Mouse (Mus musculus) CH12.LX (cell line): ENCODE measurements around the gene Adcy5.

Source experiments
- CTCF ChIP-seq, 2 experiments: IDR thresholded peaks in 1 of 2; conservative IDR thresholded peaks in 1 of 2; 2 replicates each; pipeline ENCODE4 v1.5.1; 2011 to 2012; ENCODE audit warnings: low read depth in 2 of 2, low read length in 2 of 2, improper control_type of control experiment in 1 of 2, inconsistent platforms in 1 of 2, mild to moderate bottlenecking in 1 of 2, moderate library complexity in 1 of 2
- ELF1 ChIP-seq: IDR thresholded peaks from 2 replicates; pipeline ENCODE4 v1.6.1; 2014; ENCODE audit warnings: low read depth, mild to moderate bottlenecking, inconsistent platforms, low read length, improper control_type of control experiment
- MAX ChIP-seq: IDR thresholded peaks from 2 replicates; pipeline ENCODE4 v1.6.1; 2011; ENCODE audit warnings: low read length, improper control_type of control experiment
- POLR2A ChIP-seq: IDR thresholded peaks from 2 replicates; pipeline ENCODE4 v1.6.1; 2011; ENCODE audit warnings: low read depth, mild to moderate bottlenecking, improper control_type of control experiment, low read length

DNA sequence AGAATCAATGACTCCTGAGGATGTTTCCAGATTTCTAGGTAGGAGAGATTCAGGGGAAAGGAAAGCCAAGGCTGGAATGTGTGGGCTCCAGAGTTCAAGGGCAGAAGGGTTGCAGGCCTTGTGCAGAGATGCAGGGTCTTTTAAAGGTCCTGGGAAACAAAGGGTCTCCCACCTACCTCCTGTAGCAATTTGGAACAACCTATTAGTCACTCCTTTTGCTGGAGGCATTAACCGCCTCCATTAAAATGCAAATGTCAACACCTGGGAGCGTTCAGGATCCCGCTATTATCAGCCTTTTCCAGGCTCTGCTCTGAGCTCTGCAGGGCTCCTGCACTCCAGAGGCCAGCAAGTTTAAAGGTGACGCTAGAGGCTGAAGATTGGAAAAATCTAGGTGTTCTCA is 8.5 kb upstream of the Adcy5 start:
- TF ChIP-seq CTCF (conservative IDR thresholded peaks at IDR 0.05 in 1 of 2, IDR thresholded peaks at IDR 0.05 in 1 of 2; ENCODE audit: low read depth in 2 of 2, low read length in 2 of 2) (no peak), POLR2A (no peak), ELF1 (no peak), MAX (no peak)
